Mouse (Mus musculus): ENCODE data around the gene Slc6a20a.

Slc6a20a gene

GRCm38 (mm10) chr9:123638231-123638630 lies 40.5 kb downstream of the Slc6a20a start:
- DNase-seq (ENCODE audit: low spot score): no peak

DNA sequence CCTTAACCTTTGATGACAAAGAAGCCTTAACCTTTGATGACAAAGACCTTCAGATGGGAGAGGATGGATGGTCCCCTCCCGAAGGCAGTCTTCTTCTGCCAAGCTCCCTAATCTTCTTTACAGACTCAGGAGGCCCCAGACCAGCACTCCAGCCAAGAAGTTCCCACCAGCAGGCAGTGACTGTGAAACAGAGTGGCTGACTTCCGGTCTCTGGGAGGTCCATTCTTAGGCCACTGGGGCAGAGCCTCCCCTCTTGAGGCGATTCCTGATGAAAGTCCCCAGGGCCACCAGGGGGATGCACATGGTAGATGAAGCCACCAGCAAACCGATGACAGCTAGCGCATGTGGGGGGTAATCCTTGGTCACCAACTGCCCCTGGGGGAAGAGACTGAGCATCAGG lies 41.9 kb downstream of the Slc6a20a start:
- no peak for DNase-seq (ENCODE audit: low spot score)

DNA sequence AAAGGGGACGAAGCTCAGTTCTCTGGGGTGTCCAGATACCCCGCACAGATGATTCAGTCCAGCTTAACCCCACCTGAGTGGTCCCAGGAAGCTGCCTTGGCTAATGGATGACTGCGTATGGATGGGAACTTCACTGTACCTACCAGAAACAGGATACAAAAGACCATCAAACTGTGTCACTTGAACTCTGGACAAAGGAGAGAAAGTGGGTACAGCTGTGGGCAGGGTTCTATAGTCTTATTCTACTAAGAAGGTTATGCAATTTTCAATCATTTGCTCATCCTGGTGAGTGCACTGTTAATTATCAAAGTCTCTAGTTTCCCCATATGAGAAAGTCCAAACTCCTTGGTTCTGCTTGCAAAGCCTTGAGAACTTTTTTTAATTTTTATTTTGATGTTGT lies 45.7 kb downstream of the Slc6a20a start:
- DNase-seq (ENCODE audit: low spot score): no peak

- no peak for DNase-seq (ENCODE audit: low spot score)
These were observed 46.4 kb downstream of the Slc6a20a start, which contains the start of gene Slc6a20b for GRCm38 (mm10) chr9:123632281-123632680. Gene Slc6a20b (minus strand): TSS chr9:123632565.

- no peak for DNase-seq (ENCODE audit: low spot score)
These were observed 47.0 kb downstream of the Slc6a20a start for GRCm38 (mm10) chr9:123631666-123632065.

DNA sequence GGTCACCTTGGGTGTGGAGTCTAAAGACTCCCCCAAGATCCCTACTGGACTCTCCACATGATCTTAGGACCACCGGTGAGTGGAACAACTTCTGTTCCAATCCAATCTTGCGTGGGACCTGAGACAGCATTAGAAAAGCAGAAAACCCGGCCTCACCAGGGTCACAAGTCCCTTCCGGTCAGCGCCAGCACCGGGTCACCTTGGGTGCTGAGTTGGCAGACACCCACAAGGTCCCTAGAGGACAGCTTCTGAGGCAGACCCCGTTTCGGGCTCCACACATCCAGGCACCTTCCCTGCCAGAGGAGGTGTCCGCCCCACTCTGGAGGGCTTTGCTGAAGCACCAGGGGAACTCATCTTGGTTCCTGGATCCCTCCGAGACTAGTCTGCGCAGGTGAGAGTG lies 52.9 kb downstream of the Slc6a20a start:
- DNase-seq (ENCODE audit: low spot score): no peak

GRCm38 (mm10) chr9:123624741-123625140 lies 53.9 kb downstream of the Slc6a20a start:
- DNase-seq (ENCODE audit: low spot score): no peak

DNA sequence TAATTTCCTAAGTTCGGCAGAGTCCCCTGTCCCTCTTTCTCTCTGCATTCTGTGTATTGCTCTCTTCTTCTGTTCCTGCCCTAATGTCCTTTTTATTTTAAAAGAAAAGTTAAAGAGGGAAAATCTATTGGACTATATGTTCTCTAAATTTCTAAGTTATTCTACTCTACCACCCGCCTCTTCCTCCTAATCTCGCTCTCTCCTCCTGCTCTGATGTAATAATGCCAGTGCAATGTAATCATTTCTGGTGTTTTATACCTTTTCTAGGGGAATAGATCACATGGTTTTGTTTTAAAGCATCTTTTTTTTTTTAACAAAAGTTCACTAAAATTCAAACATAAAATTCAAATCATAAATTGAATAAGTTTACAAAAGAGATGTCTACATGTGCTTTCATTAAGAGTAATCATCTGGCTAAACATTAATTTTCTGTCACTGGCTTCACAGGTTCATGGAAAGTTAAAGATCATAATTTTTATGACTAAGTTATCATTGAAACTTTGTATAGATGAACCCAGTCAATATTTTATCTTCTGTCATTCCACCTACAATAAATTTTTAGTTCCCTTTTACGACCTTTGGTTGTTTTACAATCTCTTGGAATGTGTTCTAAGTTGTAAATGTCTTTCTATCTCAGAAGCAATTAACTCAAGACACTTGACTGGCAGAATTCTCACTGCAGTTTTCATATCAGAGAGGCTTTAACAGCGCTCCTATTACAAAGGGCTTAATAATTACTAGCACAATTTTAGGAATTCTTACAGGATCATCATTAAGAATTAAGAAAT lies 58.2 kb downstream of the Slc6a20a start:
- DNase-seq (ENCODE audit: low spot score): no peak

DNA sequence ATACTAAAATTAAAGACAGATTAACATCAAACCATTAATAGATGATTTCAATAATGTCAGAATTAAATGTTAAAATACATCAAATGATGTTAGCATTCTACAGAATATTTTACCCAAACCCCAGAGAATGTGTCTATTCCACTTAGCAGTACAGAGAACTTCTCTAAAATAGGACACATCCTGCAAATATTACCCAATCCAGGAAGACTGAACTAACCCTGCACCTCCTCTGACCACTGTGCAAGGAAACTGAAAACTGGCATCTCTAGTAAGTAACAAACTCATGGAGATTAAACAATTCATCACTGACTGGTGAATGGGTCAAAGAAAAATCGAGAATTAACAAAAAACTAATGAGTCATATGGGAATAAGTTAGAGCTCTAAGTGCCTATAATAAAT lies 77.2 kb downstream of the Slc6a20a start:
- no peak for DNase-seq (ENCODE audit: low spot score)

DNA sequence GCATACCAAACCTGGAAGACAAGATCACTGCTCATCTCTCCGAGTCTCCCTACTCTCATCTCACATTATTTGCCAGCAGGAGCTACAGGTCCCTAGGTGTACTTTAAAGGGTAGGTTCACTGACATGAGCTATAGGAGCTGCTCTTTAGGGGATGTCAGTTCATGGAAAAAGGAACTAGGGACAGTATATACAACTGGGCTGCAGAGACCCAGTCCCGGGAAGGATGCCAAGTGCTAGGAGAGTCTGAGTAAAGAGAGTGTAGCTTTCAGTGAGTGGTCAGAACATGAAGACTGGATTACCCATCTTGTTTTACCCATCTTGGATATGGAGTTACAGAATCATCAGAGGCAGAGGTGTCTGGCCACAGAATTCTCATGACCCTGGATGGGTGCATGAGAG lies 81.3 kb downstream of the Slc6a20a start:
- no peak for DNase-seq (ENCODE audit: low spot score)

DNA sequence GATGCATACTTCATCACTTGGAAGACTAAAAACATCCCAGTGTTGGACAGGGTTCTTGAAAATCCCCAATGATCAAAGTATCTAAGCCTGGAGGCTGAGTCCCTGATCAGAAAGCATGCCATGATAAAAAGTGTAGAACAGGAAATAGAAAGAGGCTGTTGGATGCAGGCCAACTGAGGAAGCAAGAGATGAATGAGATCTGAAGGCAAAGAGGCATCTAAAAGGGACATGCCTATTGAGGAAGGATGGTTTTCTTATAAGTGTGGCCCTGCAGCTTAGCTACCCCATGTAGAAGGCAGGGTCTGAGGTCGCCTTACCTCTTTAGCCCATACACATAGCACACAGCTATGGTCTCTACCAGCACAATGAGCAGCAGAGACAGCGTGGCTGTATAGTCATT lies 81.8 kb downstream of the Slc6a20a start:
- DNase-seq (ENCODE audit: low spot score): no peak

- no peak for DNase-seq (ENCODE audit: low spot score)
These were observed 83.5 kb downstream of the Slc6a20a start for GRCm38 (mm10) chr9:123595194-123595593.

- no peak for DNase-seq (ENCODE audit: low spot score)
These were observed 89.3 kb downstream of the Slc6a20a start for GRCm38 (mm10) chr9:123589240-123589910.
